Mouse (Mus musculus) bone marrow macrophage, adult 2 months (primary cell): ENCODE results near the gene Vac14.

Experiments
- CTCF ChIP-seq: IDR thresholded peaks from 2 replicates; pipeline ENCODE4 v1.5.1; 2012; ENCODE audit warnings: low read depth, mild to moderate bottlenecking, low read length, moderate library complexity
- POLR2A ChIP-seq: IDR thresholded peaks from 2 replicates; pipeline ENCODE4 v1.6.1; 2012; ENCODE audit warnings: mild to moderate bottlenecking, low read depth, low read length, borderline replicate concordance

DNA sequence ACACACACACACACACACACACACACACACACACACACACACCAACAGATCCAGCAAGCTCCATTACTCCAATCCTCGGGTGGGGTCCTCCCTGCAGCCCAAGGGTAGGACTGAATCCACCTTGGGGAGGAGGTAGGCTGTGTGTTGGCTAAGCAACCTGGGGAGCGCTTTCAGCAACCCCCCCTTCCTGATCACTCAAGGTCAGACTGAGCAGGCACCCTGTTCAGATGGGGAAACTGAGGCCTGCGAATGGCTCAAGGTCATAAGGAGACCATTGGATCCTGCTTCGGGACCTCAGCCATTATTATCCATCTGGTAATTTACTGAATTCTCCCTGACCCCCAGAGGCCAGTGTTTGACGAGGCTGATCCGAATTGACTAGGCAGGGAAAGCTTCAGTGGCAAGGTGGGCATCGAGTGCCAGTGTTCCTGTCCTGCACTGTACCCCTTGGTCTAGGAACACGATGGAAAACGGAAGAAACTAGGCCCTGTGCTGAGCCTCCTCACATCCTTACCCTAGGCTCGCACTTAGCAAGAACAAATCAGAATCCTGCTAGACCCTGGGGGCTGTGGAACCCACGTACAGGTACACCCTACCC is 104.1 kb downstream of the Vac14 start:
- no peak for TF ChIP-seq CTCF
- no peak for TF ChIP-seq POLR2A
